Mouse (Mus musculus) hindbrain, postnatal 0 days (tissue): Measurements from ENCODE around the gene Ttc28. TPM values are rescaled to one million over a fixed set of nuclear protein-coding genes. Genes with fewer than 3 reads are reported as not detected.
"Not testable (repeated sequence)": the region's sequence is repeated elsewhere in the genome, so short reads cannot be mapped to it uniquely, and the experiment has no call there.

Experiments used
- ATAC-seq: fragments of 200-750 bp; cut with Nextera tagmentation; 2 replicates; pipeline ENCODE4 v1.8.0; 2017; ENCODE audit warnings: mild to moderate bottlenecking, moderate TSS enrichment, moderate library complexity
- DNase-seq: peaks from one replicate; pipeline ENCODE4 v3.0.0-alpha.2; 2015; ENCODE audit warnings: low spot score
- H3K27ac ChIP-seq: fragments of 300-500 bp; sonication (generic); 2 replicates; pipeline ENCODE4 v1.5.1; 2014; ENCODE audit warnings: mild to moderate bottlenecking
- H3K27me3 ChIP-seq: fragments of 300-500 bp; sonication (generic); 2 replicates; pipeline ENCODE4 v1.6.1; 2014; ENCODE audit warnings: low read length, mixed read lengths; ENCODE audit not compliant: insufficient read depth
- H3K36me3 ChIP-seq: fragments of 300-500 bp; sonication (generic); 2 replicates; pipeline ENCODE4 v1.6.1; 2014; ENCODE audit warnings: low read length, mixed read lengths; ENCODE audit not compliant: insufficient read depth
- H3K4me1 ChIP-seq: fragments of 300-500 bp; sonication (generic); 2 replicates; pipeline ENCODE4 v1.6.1; 2014; ENCODE audit warnings: antibody characterized with exemption, low read length, mixed read lengths; ENCODE audit not compliant: insufficient read depth
- H3K4me2 ChIP-seq: fragments of 300-500 bp; sonication (generic); 2 replicates; pipeline ENCODE4 v1.6.1; 2014; ENCODE audit warnings: low read depth, mild to moderate bottlenecking, low read length, moderate library complexity, mixed read lengths
- H3K4me3 ChIP-seq: fragments of 300-500 bp; sonication (generic); 2 replicates; pipeline ENCODE4 v1.5.1; 2014; ENCODE audit warnings: low read length
- H3K9ac ChIP-seq: fragments of 300-500 bp; sonication (generic); replicated peaks from 2 replicates; pipeline ENCODE4 v1.6.1; 2014; ENCODE audit warnings: mild to moderate bottlenecking, low read length, moderate library complexity, mixed read lengths
- H3K9me3 ChIP-seq: fragments of 300-500 bp; sonication (generic); 2 replicates; pipeline ENCODE4 v1.6.1; 2016; ENCODE audit warnings: low read length, mixed read lengths
- CTCF ChIP-seq: IDR thresholded peaks from 2 replicates; pipeline ENCODE4 v1.5.1; 2016; ENCODE audit warnings: antibody characterized with exemption, control low read depth, low read depth
- WGBS: fragments of 180-500 bp; shearing (Covaris S2); extraction: QIAGEN DNeasy Blood & Tissue Kit; methylation state at CpG from one replicate; pipeline ENCODE4 v1.1.7; 2014; 5-methylcytosine and 5-hydroxymethylcytosine counted together
- polyA plus RNA-seq: library from polyadenylated mRNA; unstranded; fragments of >200 nt; fragmentation: Nextera tagmentation; extraction: Ambion mirVana; gene quantifications from 2 replicates; pipeline ENCODE4 v1.2.1, GENCODE M21; 2015
- total RNA-seq: library from RNA; depleted of rRNA; stranded (reverse); fragments of >200 nt; gene quantifications from 2 replicates; pipeline ENCODE4 v1.2.3, GENCODE M21; 2014

The Ttc28 gene
- total and polyA plus RNA-seq, 2 experiments from 2014 or later: 11.1 to 49.8 TPM

DNA sequence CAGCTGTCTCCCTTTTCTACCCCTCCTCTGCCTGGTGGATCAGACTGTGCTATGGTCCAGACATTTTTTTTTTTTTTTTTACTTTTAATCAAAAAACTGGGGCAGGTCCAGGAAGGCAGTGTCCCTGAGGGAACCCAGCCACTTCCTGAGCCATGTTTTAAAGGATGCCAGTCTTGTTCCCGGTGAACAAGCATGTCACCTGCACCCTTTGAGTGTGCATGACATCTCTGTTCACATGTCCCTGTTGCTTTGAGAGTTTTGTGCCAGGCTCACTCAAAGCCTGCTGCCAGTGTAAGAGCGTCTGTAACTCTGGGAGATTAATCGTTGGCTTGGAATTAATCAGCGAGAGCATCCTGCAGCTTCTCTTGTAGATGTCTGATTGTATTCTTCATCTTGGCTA is 11.1 kb upstream of the Ttc28 start:
- WGBS: 20% methylated on average over 4 of the region's 4 CpGs
- Histone ChIP-seq H3K4me3 (no peak overlapping the region), H3K4me1 (peaks cover 14% of the 10 kb centered on the region), H3K9ac (no peak overlapping the region), H3K36me3 (no peaks in the 10 kb centered on the region), H3K9me3 (no peaks in the 10 kb centered on the region), H3K4me2 (no peak overlapping the region), H3K27me3 (no peaks in the 10 kb centered on the region), H3K27ac (peak overlapping the region; percentile 8; the same call in 1 of the 2 replicates)
- TF ChIP-seq CTCF: no peak
- DNase-seq (peak; percentile 67), ATAC-seq (peak; percentile 71)

DNA sequence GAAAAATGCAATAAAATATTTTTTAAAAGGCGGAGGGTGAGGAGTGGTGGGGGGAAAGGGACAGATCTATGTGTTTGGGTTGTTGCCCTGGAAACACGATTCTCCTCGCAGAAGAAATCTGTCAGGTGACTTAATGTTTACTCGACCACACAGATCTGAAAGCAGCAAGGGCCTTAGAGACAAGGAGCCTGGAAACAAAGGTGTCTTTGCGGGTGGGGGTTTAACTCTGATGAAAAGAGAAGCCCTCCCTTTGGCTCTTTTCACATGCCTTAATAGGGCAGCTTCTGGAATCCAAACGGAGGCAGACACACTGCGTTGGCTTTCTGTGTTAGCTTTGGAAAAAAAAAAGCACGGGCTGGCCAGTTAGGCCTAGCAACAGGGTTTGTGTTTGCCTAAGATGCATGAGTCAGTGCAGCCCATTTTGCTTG is 10.3 kb upstream of the Ttc28 start:
- Histone ChIP-seq H3K4me2 (no peak overlapping the region), H3K9ac (no peak overlapping the region), H3K4me3 (no peak overlapping the region), H3K4me1 (peaks cover 14% of the 10 kb centered on the region), H3K9me3 (no peaks in the 10 kb centered on the region), H3K27me3 (no peaks in the 10 kb centered on the region), H3K27ac (peak overlapping the region; percentile 8), H3K36me3 (no peaks in the 10 kb centered on the region)
- 25% methylated on average over 8 of the region's 8 CpGs for WGBS
- TF ChIP-seq CTCF: no peak
- DNase-seq (peak; percentile 58), ATAC-seq (peak; percentile 48; the same call in 1 of the 2 replicates)

- Histone ChIP-seq H3K4me3 (no peak overlapping the region), H3K27me3 (no peaks in the 10 kb centered on the region), H3K4me1 (peaks cover 10% of the 10 kb centered on the region), H3K9me3 (no peaks in the 10 kb centered on the region), H3K9ac (no peak overlapping the region), H3K36me3 (no peaks in the 10 kb centered on the region), H3K4me2 (0 out of 2 replicates have a peak overlapping the region, but pooled peaks have one; percentile 1), H3K27ac (peak overlapping the region; percentile 37; the same call in 1 of the 2 replicates)
- DNase-seq (peak; percentile 64), ATAC-seq (no peak)
- TF ChIP-seq CTCF: no peak
- 51% methylated on average over 6 of the region's 6 CpGs for WGBS
Observed at GRCm38 (mm10) chr5:110873160-110873559, 6.4 kb upstream of the Ttc28 start.

DNA sequence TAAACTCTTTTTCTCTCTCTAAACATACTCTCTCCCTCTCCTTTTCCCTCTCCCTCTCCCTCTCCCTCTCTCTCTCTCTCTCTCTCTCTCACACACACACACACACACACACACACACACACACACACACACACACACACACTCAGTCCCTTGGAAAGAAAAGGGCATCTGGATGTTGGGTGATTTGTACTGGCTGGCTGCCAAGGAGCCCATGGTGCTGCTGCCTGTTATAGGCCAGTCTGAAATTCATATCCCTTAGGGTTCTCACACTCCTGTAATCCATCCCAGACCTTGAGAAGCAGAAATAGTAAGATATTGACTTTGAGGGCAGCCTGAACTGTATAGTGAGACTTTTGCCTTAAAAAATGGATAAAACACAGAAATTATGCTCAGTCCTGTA is 4.9 kb upstream of the Ttc28 start:
- TF ChIP-seq CTCF: no peak
- no peak overlapping the region for H3K4me3 ChIP-seq
- no peaks in the 10 kb centered on the region for H3K27me3 ChIP-seq
- no peaks in the 10 kb centered on the region for H3K9me3 ChIP-seq
- ATAC-seq (no peak), DNase-seq (peak; percentile 63)
- H3K9ac ChIP-seq: no peak overlapping the region
- H3K4me1 ChIP-seq: no peaks in the 10 kb centered on the region
- no peaks in the 10 kb centered on the region for H3K36me3 ChIP-seq
- H3K27ac ChIP-seq: no peak overlapping the region
- no peak overlapping the region for H3K4me2 ChIP-seq

GRCm38 (mm10) chr5:110875286-110875685 is 4.3 kb upstream of the Ttc28 start:
- TF ChIP-seq CTCF: no peak
- Histone ChIP-seq H3K27ac (no peak overlapping the region), H3K27me3 (no peaks in the 10 kb centered on the region), H3K36me3 (no peaks in the 10 kb centered on the region), H3K4me2 (no peak overlapping the region), H3K4me3 (no peak overlapping the region), H3K9me3 (no peaks in the 10 kb centered on the region), H3K4me1 (peaks cover 3% of the 10 kb centered on the region; the same call in 1 of the 2 replicates), H3K9ac (no peak overlapping the region)
- WGBS: 91% methylated on average over 1 of the region's 1 CpGs
- ATAC-seq: no peak
- no peak for DNase-seq

DNA sequence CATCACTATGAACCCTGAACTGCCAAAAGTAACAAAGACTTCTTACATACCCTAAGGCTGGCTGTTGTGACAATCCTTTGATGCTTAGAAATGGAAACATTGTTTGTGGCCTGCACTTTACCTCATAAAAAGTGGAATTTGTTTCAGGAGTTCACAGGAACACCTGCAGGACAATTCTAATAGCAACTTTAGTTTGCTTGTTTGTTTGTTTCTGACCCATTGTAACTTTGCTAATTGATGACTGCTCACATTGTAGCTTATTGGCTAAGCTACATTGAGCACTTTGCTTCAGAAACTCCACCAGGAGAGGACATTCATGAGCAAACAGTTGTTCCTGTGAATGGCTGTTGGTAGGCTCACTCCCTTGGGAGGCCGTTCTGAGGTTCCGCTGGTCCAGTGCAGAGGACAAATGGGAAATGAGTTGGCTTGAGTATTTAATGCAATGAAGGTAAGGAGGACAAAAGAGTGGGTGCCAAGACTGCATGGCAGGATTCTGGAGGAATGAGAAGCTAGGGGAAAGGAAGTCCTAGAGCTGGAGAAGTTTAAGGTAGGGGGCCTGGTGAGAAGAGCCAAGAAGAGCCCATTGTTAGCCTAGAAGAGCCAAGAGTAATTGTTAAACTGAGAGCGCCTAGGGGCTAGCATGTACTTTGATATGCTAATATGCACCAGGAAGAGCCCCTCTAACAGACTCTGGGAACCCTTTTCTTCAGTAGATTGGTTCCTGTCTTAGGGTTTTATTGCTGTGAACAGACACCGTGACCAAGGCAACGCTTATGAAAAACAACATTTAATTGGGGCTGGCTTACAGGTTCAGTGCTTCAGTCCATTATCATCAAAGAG is 1.7 kb upstream of the Ttc28 start:
- no peak for ATAC-seq
- no peak for TF ChIP-seq CTCF
- Histone ChIP-seq H3K27me3 (no peaks in the 10 kb centered on the region), H3K9me3 (no peaks in the 10 kb centered on the region), H3K4me1 (peaks cover 3% of the 10 kb centered on the region; the same call in 1 of the 2 replicates), H3K27ac (no peak overlapping the region), H3K36me3 (no peaks in the 10 kb centered on the region), H3K4me3 (no peak overlapping the region), H3K9ac (no peak overlapping the region), H3K4me2 (no peak overlapping the region)
- 64% methylated on average over 5 of the region's 5 CpGs for WGBS
- DNase-seq: no peak

DNA sequence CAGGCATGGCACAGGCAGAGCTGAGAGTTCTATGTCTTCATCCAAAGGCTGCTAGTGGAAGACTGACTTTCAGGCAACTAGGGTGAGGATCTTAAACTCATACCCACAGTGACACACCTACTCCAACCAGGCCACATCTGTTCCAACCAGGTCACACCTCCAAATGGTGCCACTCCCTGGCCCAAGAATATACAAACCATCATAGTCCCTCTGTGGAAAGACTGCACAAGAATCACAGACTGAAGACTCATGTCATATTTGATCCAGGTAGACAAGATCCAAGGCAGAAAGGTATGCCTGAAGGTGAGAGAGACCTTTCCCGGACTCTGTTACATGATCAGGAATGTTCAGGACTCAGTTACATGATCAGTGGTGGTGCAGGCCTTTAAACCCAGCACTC is 1.1 kb upstream of the Ttc28 start:
- H3K27me3 ChIP-seq, ATAC-seq, H3K4me3 ChIP-seq, DNase-seq, H3K4me1 ChIP-seq, H3K4me2 ChIP-seq, H3K27ac ChIP-seq, H3K9ac ChIP-seq, H3K9me3 ChIP-seq, H3K36me3 ChIP-seq: not testable (repeated sequence)
- whole genome bisulfite sequencing: 98% methylated on average over 1 of the region's 1 CpGs
